Mouse (Mus musculus) C2C12 (cell line): ENCODE measurements around the gene Rspo4.

Experiments used
- CTCF ChIP-seq: IDR thresholded peaks from one replicate; pipeline ENCODE4 v1.5.1; 2011; ENCODE audit not compliant: control insufficient read depth, insufficient read depth, insufficient read length
- FOSL1 ChIP-seq: IDR thresholded peaks from one replicate; pipeline ENCODE4 v1.8.0; 2011; ENCODE audit warnings: mild to moderate bottlenecking, low read length; ENCODE audit not compliant: poor library complexity, insufficient read depth, severe bottlenecking
- MAX ChIP-seq: IDR thresholded peaks from one replicate; pipeline ENCODE4 v1.6.1; 2011; ENCODE audit warnings: mild to moderate bottlenecking, control low read depth
- MYOD1 ChIP-seq: IDR thresholded peaks from one replicate; pipeline ENCODE4 v1.6.1; 2011; ENCODE audit warnings: low read depth; ENCODE audit not compliant: control insufficient read depth, insufficient read length
- MYOG ChIP-seq: IDR thresholded peaks from one replicate; pipeline ENCODE4 v1.6.1; 2011; ENCODE audit not compliant: control insufficient read depth, insufficient read length; ENCODE audit errors: extremely low read depth
- USF1 ChIP-seq: IDR thresholded peaks from one replicate; pipeline ENCODE4 v1.6.1; 2011; ENCODE audit warnings: low read depth, mild to moderate bottlenecking, control low read depth, moderate library complexity

DNA sequence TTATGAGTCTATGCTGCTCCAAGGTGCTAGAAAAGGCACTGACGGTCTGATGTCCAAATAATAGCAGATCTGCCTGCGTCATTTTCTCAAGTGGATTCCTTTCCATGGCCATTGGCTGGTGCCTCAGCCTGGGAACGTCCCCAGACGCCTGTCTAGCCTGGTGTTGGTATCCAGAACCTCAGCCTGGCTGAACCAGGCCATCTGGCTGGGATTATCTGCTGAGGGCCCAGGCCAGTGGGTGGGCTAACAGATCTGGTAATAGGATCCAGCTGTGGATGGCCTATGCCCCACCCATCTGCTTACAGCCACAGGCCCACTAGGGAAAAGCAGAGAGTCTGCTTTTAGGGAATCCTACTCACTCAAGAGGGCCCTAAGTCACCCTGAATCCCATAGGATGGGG is 78.9 kb downstream of the Rspo4 start:
- TF ChIP-seq CTCF (no peak), USF1 (no peak), MYOG (no peak), MYOD1 (no peak), MAX (no peak), FOSL1 (no peak)
